Mouse (Mus musculus) liver, embryonic 14.5 days (tissue): ENCODE data around the gene Ube2i. TPM values are rescaled to one million over a fixed set of nuclear protein-coding genes. Genes with fewer than 3 reads are reported as not detected.
A peak's percentile ranks its signal among the peaks of the same experiment; 100 is the strongest.

Source experiments
- ATAC-seq: fragments of 200-750 bp; cut with Nextera tagmentation; 2 replicates; pipeline ENCODE4 v1.8.0; 2017; ENCODE audit warnings: moderate number of reproducible peaks, mild to moderate bottlenecking, moderate library complexity; ENCODE audit not compliant: insufficient read depth
- DNase-seq, 3 experiments: peaks; one replicate each; pipeline ENCODE4 v3.0.0-alpha.2; 2012 to 2013; ENCODE audit warnings: low read depth in 3 of 3, low spot score in 3 of 3
- H3K27ac ChIP-seq: fragments of 300-500 bp; sonication (generic); 2 replicates; pipeline ENCODE4 v1.5.1; 2014; ENCODE audit warnings: moderate library complexity, mild to moderate bottlenecking, control low read depth, inconsistent platforms
- H3K27me3 ChIP-seq: fragments of 300-500 bp; sonication (generic); 2 replicates; pipeline ENCODE4 v1.6.1; 2014; ENCODE audit warnings: mild to moderate bottlenecking, low read length, moderate library complexity; ENCODE audit not compliant: control insufficient read depth, insufficient read depth
- H3K36me3 ChIP-seq: fragments of 300-500 bp; sonication (generic); replicated peaks from 2 replicates; pipeline ENCODE4 v1.6.1; 2014; ENCODE audit warnings: low read depth; ENCODE audit not compliant: control insufficient read depth, insufficient read depth
- H3K4me1 ChIP-seq, 2 experiments: fragments of 200-500 bp in 1 of 2; fragments of 300-500 bp in 1 of 2; sonication (generic) in 1 of 2; replicated peaks; 2 replicates each; pipeline ENCODE4 v1.6.1; 2012 to 2014; ENCODE audit warnings: antibody characterized with exemption in 1 of 2, inconsistent platforms in 1 of 2, low read length in 1 of 2; ENCODE audit not compliant: control insufficient read depth in 2 of 2, insufficient read depth in 2 of 2
- H3K4me2 ChIP-seq: fragments of 300-500 bp; sonication (generic); 2 replicates; pipeline ENCODE4 v1.6.1; 2014; ENCODE audit warnings: low read depth, mild to moderate bottlenecking, control low read depth, moderate library complexity
- H3K4me3 ChIP-seq, 2 experiments: fragments of 200-500 bp in 1 of 2; fragments of 300-500 bp in 1 of 2; sonication (generic) in 1 of 2; 2 replicates each; pipeline ENCODE4 v1.5.1; 2012 to 2014; ENCODE audit warnings: low read depth in 2 of 2, low read length in 2 of 2, mild to moderate bottlenecking in 2 of 2, control low read depth in 1 of 2, inconsistent platforms in 1 of 2, moderate library complexity in 1 of 2; ENCODE audit not compliant: insufficient read depth in 1 of 2
- H3K9ac ChIP-seq: fragments of 300-500 bp; sonication (generic); replicated peaks from 2 replicates; pipeline ENCODE4 v1.6.1; 2014; ENCODE audit warnings: mild to moderate bottlenecking, control low read depth, moderate library complexity
- H3K9me3 ChIP-seq: fragments of 300-500 bp; sonication (generic); 2 replicates; pipeline ENCODE4 v1.6.1; 2016; ENCODE audit warnings: low read length, mixed read lengths; ENCODE audit not compliant: control insufficient read depth
- CTCF ChIP-seq: IDR thresholded peaks from 2 replicates; pipeline ENCODE4 v1.5.1; 2016; ENCODE audit warnings: antibody characterized with exemption, low read depth, control low read depth
- EP300 ChIP-seq: IDR thresholded peaks from 2 replicates; pipeline ENCODE4 v1.6.1; 2016; ENCODE audit warnings: antibody characterized with exemption, low read depth
- WGBS: fragments of 180-500 bp; shearing (Covaris S2); extraction: QIAGEN DNeasy Blood & Tissue Kit; methylation state at CpG from one replicate; pipeline ENCODE4 v1.1.7; 2014; ENCODE audit not compliant: insufficient replicate concordance; 5-methylcytosine and 5-hydroxymethylcytosine counted together
- polyA plus RNA-seq, 2 experiments: library from polyadenylated mRNA; depleted of rRNA in 1 of 2; stranded (reverse) in 1 of 2; unstranded in 1 of 2; fragments of >200 nt; fragmentation: Nextera tagmentation in 1 of 2; extraction: Ambion mirVana in 1 of 2; gene quantifications; 2 replicates each; pipeline versions ENCODE4 v1.2.1 to v1.2.3; 2012 to 2014

Gene Ube2i
- polyA plus RNA-seq, 2 experiments, result 168 to 244 TPM

DNA sequence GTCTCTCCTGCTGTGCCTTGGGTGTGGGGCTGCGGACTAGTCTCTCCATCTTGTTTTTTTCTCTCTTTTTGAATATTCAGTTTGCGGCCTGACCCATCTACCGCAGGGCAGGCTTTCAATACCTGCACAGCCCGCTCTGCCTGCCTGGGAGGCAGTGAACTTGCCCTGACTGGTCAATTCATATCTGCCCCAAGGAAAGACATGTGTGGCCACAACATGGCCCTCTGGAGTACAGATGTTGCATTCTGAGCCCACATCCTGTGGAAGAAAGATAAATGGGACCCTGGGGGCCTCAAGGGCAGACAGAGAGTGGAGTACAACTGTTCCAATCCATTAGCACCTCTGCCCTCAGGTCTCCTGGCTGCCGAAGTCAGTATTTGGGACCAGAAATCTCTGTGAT lies 23.7 kb upstream of the Ube2i start, which contains the start of gene Prss34:
Prss34 (plus strand) TSS at position 301 of the 400 bp plus-strand sequence.
- ATAC-seq (no peak), DNase-seq (no peak)
- no peaks in the 10 kb centered on the region for H3K4me1 ChIP-seq
- no peaks in the 10 kb centered on the region for H3K36me3 ChIP-seq
- WGBS, result 60% methylated on average over 5 of the region's 5 CpGs
- no peak within 1 kb of the TSS for H3K4me2 ChIP-seq
- H3K4me3 ChIP-seq, result no peak within 1 kb of the TSS
- no peak within 1 kb of the TSS for H3K27ac ChIP-seq
- no peak within 1 kb of the TSS for H3K9ac ChIP-seq
- no peaks in the 10 kb centered on the region for H3K27me3 ChIP-seq
- TF ChIP-seq CTCF (no peak), EP300 (no peak)
- no peaks in the 10 kb centered on the region for H3K9me3 ChIP-seq

DNA sequence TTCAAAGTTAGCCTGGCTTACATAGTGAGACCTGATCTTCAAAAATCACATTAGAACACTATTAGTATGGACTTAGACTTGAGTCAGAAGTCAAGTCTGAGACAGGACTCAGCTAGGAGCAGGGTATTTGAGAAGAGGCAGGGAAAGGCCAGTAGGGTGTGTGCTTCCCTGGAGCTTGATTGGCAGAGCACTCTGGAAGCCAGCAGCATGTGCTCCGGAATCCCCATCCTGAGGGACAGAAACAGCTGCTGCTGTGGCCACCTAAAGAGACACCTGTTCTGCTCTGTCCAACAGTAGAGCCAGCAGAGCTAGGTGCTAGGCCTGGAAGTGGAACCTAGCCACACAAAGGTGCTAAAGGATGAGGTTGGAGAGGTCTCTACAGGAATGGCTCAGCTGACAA lies 19.7 kb upstream of the Ube2i start:
- Histone ChIP-seq H3K9me3 (no peaks in the 10 kb centered on the region), H3K4me3 (no peak overlapping the region), H3K4me1 (0 out of 4 replicates have a peak, but pooled peaks cover 0 to 1% of the 10 kb centered on the region in 2 experiments), H3K27me3 (no peaks in the 10 kb centered on the region), H3K9ac (no peak overlapping the region), H3K27ac (no peak overlapping the region), H3K4me2 (no peak overlapping the region), H3K36me3 (no peaks in the 10 kb centered on the region)
- WGBS, result 68% methylated on average over 1 of the region's 1 CpGs
- DNase-seq (no peak), ATAC-seq (no peak)
- TF ChIP-seq EP300 (no peak), CTCF (no peak)

DNA sequence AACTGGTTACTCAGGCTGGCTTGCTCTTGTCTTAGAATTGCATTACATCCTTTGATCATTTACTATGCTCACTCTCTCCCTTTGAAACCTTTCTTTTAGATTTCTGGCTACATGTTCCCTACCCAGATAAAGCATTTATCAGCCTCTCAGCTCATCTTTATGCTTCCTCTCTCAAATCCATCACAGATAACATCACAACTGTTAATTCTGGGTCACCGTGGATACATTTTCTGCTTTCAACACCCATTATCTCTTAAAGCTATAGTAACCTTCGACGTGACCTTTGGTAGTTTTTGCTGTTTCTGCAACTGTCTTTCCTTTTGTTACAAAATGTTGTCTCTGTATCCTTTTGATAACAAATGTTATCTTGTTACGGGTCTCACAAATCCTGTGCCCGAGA lies 19.1 kb upstream of the Ube2i start:
- Histone ChIP-seq H3K27ac (no peak overlapping the region), H3K4me3 (no peak overlapping the region), H3K27me3 (no peaks in the 10 kb centered on the region), H3K4me2 (no peak overlapping the region), H3K4me1 (0 out of 4 replicates have a peak, but pooled peaks cover 0 to 1% of the 10 kb centered on the region in 2 experiments), H3K9ac (no peak overlapping the region), H3K36me3 (no peaks in the 10 kb centered on the region), H3K9me3 (no peaks in the 10 kb centered on the region)
- no peak for ATAC-seq
- no peak for DNase-seq
- WGBS, result 11% methylated on average over 5 of the region's 5 CpGs
- TF ChIP-seq CTCF, result no peak
- TF ChIP-seq EP300, result no peak

DNA sequence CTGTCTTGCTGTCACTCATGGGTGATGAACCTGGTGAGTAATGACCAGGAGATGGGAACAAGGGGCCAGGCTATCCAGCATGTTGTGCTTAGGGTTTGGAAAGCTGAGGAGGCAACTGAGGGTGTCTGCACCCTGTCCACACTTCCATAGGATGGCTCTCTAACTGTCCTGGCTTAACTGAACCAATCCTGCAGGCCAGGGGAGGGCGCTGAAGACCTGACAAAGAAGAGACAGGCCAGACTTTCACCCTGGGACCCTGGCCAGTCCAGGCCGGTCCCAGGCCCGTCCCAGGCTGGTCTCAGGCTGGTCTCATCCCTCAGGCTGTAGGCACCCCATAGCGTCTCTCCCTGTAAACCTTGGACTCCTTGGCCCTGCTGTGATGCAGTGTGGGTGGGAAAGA lies 16.0 kb upstream of the Ube2i start:
- 0 out of 4 replicates have a peak, but pooled peaks cover 0 to 1% of the 10 kb centered on the region in 2 experiments for H3K4me1 ChIP-seq
- DNase-seq, result no peak
- no peak overlapping the region for H3K4me2 ChIP-seq
- no peaks in the 10 kb centered on the region for H3K9me3 ChIP-seq
- H3K27ac ChIP-seq, result no peak overlapping the region
- no peaks in the 10 kb centered on the region for H3K27me3 ChIP-seq
- no peak overlapping the region for H3K9ac ChIP-seq
- no peak overlapping the region for H3K4me3 ChIP-seq
- 23% methylated on average over 4 of the region's 4 CpGs for WGBS
- no peak for ATAC-seq
- TF ChIP-seq CTCF (peak; percentile 37), EP300 (no peak)
- H3K36me3 ChIP-seq, result no peaks in the 10 kb centered on the region

DNA sequence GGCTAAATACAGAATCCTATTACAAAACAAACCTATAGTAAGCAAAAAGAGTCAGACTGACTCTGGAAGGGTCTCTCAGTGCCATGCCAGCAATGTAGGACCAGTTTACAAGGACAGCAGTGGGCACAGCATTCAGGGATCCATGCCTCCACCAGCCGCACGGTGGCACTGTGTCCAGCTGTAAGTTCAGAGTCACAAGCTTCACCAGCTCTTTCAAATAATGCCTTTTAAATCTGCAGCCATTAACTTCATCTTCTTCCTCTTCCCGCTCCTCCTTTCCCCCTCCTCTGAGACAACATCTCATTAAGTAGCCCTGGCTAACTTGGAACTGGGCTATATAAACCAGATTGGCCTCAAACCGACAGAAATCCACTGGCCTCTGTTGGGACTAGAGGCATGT lies 14.4 kb upstream of the Ube2i start:
- H3K4me1 ChIP-seq, result 0 out of 4 replicates have a peak, but pooled peaks cover 0 to 1% of the 10 kb centered on the region in 2 experiments
- H3K9me3 ChIP-seq, result no peaks in the 10 kb centered on the region
- no peak overlapping the region for H3K9ac ChIP-seq
- H3K4me3 ChIP-seq, result no peak overlapping the region
- no peak overlapping the region for H3K4me2 ChIP-seq
- no peak for DNase-seq
- no peaks in the 10 kb centered on the region for H3K36me3 ChIP-seq
- WGBS, result 14% methylated on average over 4 of the region's 4 CpGs
- no peak for ATAC-seq
- H3K27ac ChIP-seq, result no peak overlapping the region
- TF ChIP-seq EP300 (no peak), CTCF (peak; percentile 84)
- no peaks in the 10 kb centered on the region for H3K27me3 ChIP-seq
